Mouse (Mus musculus): ENCODE data around the gene Serinc5. TPM values are rescaled to one million over a fixed set of nuclear protein-coding genes. Genes with fewer than 3 reads are reported as not detected.

Gene Serinc5
- polyA plus RNA-seq (2014; fragmentation: Illumina TruSeq; extraction: RNeasy Lipid Tissue Mini Kit (QIAGEN cat#74804); ENCODE audit: low read depth, low replicate concordance) = 9.9 TPM

GRCm38 (mm10) chr13:92610311-92611221 is at the start of gene Serinc5:
Serinc5 (plus strand) TSS chr13:92611091.

GRCm38 (mm10) chr13:92576072-92576471 is 34.8 kb upstream of the Serinc5 start, which contains the start of gene Spz1:
Spz1 (minus strand) TSS chr13:92576172.

Other genes starting within 250 kb of the Serinc5 start
- gene Ankrd34b, start 185.2 kb upstream of the Serinc5 start, polyA plus RNA-seq (2014; fragmentation: Illumina TruSeq; extraction: RNeasy Lipid Tissue Mini Kit (QIAGEN cat#74804); ENCODE audit: low read depth, low replicate concordance) = 0.08 TPM
- gene Fam151b, start 127.1 kb upstream of the Serinc5 start, polyA plus RNA-seq (2014; fragmentation: Illumina TruSeq; extraction: RNeasy Lipid Tissue Mini Kit (QIAGEN cat#74804); ENCODE audit: low read depth, low replicate concordance) = 13.8 TPM
- 29.0 TPM for gene Zfyve16, start 80.2 kb upstream of the Serinc5 start, polyA plus RNA-seq (2014; fragmentation: Illumina TruSeq; extraction: RNeasy Lipid Tissue Mini Kit (QIAGEN cat#74804); ENCODE audit: low read depth, low replicate concordance)
- gene Spz1, start 34.9 kb upstream of the Serinc5 start, polyA plus RNA-seq (2014; fragmentation: Illumina TruSeq; extraction: RNeasy Lipid Tissue Mini Kit (QIAGEN cat#74804); ENCODE audit: low read depth, low replicate concordance) = 1,812 TPM
- not detected for gene Thbs4, start 183.7 kb downstream of the Serinc5 start, polyA plus RNA-seq (2014; fragmentation: Illumina TruSeq; extraction: RNeasy Lipid Tissue Mini Kit (QIAGEN cat#74804); ENCODE audit: low read depth, low replicate concordance)
- gene Mtx3, start 233.7 kb downstream of the Serinc5 start, polyA plus RNA-seq (2014; fragmentation: Illumina TruSeq; extraction: RNeasy Lipid Tissue Mini Kit (QIAGEN cat#74804); ENCODE audit: low read depth, low replicate concordance) = 12.1 TPM

Measured in testis, adult 10 weeks (tissue).